Mouse (Mus musculus): ENCODE measurements around the gene Dock4.

DNA sequence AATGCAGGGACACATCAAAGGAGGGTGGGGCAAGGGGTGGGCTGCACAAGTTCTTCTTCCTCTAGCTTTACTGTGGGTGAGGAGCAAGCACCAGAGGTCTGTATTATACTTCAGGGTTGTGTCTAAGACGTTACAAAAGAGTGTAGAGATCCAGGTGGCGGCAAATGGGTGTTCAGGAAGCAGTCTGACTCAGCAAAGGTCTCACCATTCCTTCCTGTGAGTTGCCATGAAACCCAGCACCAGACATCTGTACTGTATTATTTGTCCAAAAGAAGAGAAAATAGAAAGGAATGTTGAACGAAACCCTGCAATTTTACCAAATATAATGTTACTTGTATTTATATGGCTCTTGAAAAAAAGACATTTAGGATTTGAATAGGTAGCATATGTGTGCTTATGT, 135.3 kb downstream of the Dock4 start:
- TF ChIP-seq CTCF (IDR thresholded peaks at IDR 0.05; ENCODE audit: control insufficient read depth, insufficient read depth, insufficient replicate concordance, low read depth, low read length) (no peak), POLR2A (IDR thresholded peaks at IDR 0.05; ENCODE audit: control insufficient read depth, low read depth, low read length) (no peak)
